Mouse (Mus musculus): ENCODE results near the gene Pex11a. TPM values are rescaled to one million over a fixed set of nuclear protein-coding genes. Genes with fewer than 3 reads are reported as not detected.

Gene Pex11a
- polyA plus RNA-seq, 1 experiment from 2014 or later = 12.7 TPM

GRCm38 (mm10) chr7:79729169-79729568, 13.8 kb downstream of the Pex11a start:
- H3K36me3 ChIP-seq (ENCODE audit: control insufficient read depth, insufficient read depth, low read length) = no peaks in the 10 kb centered on the region
- H3K27me3 ChIP-seq (ENCODE audit: control insufficient read depth, insufficient read depth, low read depth, low read length) = peaks cover 4% of the 10 kb centered on the region; the same call in 1 of the 2 replicates
- H3K4me3 ChIP-seq (ENCODE audit: low read depth, low read length) = no peak overlapping the region
- WGBS = 7% methylated on average over 8 of the region's 8 CpGs
- H3K27ac ChIP-seq (ENCODE audit: low read length) = no peak overlapping the region
- ATAC-seq = no peak
- no peak overlapping the region for H3K4me2 ChIP-seq (ENCODE audit: low read length)
- no peaks in the 10 kb centered on the region for H3K9me3 ChIP-seq (replicated peaks; ENCODE audit: control insufficient read depth, low read length, poor library complexity, severe bottlenecking)
- H3K9ac ChIP-seq (ENCODE audit: low read depth, low read length) = no peak overlapping the region
- H3K4me1 ChIP-seq (ENCODE audit: control insufficient read depth, insufficient read depth, low read length) = no peaks in the 10 kb centered on the region

- no peak overlapping the region for H3K4me3 ChIP-seq (ENCODE audit: low read depth, low read length)
- no peaks in the 10 kb centered on the region for H3K4me1 ChIP-seq (ENCODE audit: control insufficient read depth, insufficient read depth, low read length)
- H3K4me2 ChIP-seq (ENCODE audit: low read length) = no peak overlapping the region
- no peaks in the 10 kb centered on the region for H3K36me3 ChIP-seq (ENCODE audit: control insufficient read depth, insufficient read depth, low read length)
- ATAC-seq = no peak; the same call in 1 of the 2 replicates
- H3K9me3 ChIP-seq (replicated peaks; ENCODE audit: control insufficient read depth, low read length, poor library complexity, severe bottlenecking) = no peaks in the 10 kb centered on the region
- peaks cover 6% of the 10 kb centered on the region for H3K27me3 ChIP-seq (ENCODE audit: control insufficient read depth, insufficient read depth, low read depth, low read length)
- no peak overlapping the region for H3K9ac ChIP-seq (ENCODE audit: low read depth, low read length)
- WGBS = 29% methylated on average over 6 of the region's 6 CpGs
- no peak overlapping the region for H3K27ac ChIP-seq (ENCODE audit: low read length)
Observed at GRCm38 (mm10) chr7:79728219-79728618, 14.7 kb downstream of the Pex11a start.

- Histone ChIP-seq H3K27me3 (ENCODE audit: control insufficient read depth, insufficient read depth, low read depth, low read length) (peaks cover 17% of the 10 kb centered on the region), H3K9ac (ENCODE audit: low read depth, low read length) (no peak overlapping the region), H3K4me3 (ENCODE audit: low read depth, low read length) (no peak overlapping the region), H3K9me3 (replicated peaks; ENCODE audit: control insufficient read depth, low read length, poor library complexity, severe bottlenecking) (no peaks in the 10 kb centered on the region), H3K27ac (ENCODE audit: low read length) (no peak overlapping the region), H3K4me1 (ENCODE audit: control insufficient read depth, insufficient read depth, low read length) (no peaks in the 10 kb centered on the region), H3K36me3 (ENCODE audit: control insufficient read depth, insufficient read depth, low read length) (no peaks in the 10 kb centered on the region), H3K4me2 (ENCODE audit: low read length) (no peak overlapping the region)
- WGBS = 12% methylated on average over 2 of the region's 2 CpGs
- no peak for ATAC-seq
Observed at GRCm38 (mm10) chr7:79727091-79727490, 15.8 kb downstream of the Pex11a start.

- H3K4me2 ChIP-seq (ENCODE audit: low read length) = peak overlapping the region; percentile 93
- peak; percentile 85 for ATAC-seq
- H3K27ac ChIP-seq (ENCODE audit: low read length) = peak overlapping the region; percentile 58; the same call in 1 of the 2 replicates
- H3K36me3 ChIP-seq (ENCODE audit: control insufficient read depth, insufficient read depth, low read length) = no peaks in the 10 kb centered on the region
- no peaks in the 10 kb centered on the region for H3K4me1 ChIP-seq (ENCODE audit: control insufficient read depth, insufficient read depth, low read length)
- H3K4me3 ChIP-seq (ENCODE audit: low read depth, low read length) = peak overlapping the region; percentile 72
- peaks cover 19% of the 10 kb centered on the region for H3K27me3 ChIP-seq (ENCODE audit: control insufficient read depth, insufficient read depth, low read depth, low read length)
- WGBS = 1% methylated on average over 44 of the region's 48 CpGs
- H3K9ac ChIP-seq (ENCODE audit: low read depth, low read length) = peak overlapping the region; percentile 91
- no peaks in the 10 kb centered on the region for H3K9me3 ChIP-seq (replicated peaks; ENCODE audit: control insufficient read depth, low read length, poor library complexity, severe bottlenecking)
Observed at GRCm38 (mm10) chr7:79721386-79721977, 21.4 kb downstream of the Pex11a start.

GRCm38 (mm10) chr7:79715187-79715981, 27.5 kb downstream of the Pex11a start, which contains the start of gene Kif7:
Gene Kif7, minus strand, starts transcription at chr7:79715720.
- under 1% methylated on average over 45 of the region's 55 CpGs for WGBS
- no peaks in the 10 kb centered on the region for H3K9me3 ChIP-seq (replicated peaks; ENCODE audit: control insufficient read depth, low read length, poor library complexity, severe bottlenecking)
- H3K4me3 ChIP-seq (ENCODE audit: low read depth, low read length) = peak within 1 kb of the TSS; percentile 62
- peak; percentile 74 for ATAC-seq
- no peaks in the 10 kb centered on the region for H3K36me3 ChIP-seq (ENCODE audit: control insufficient read depth, insufficient read depth, low read length)
- peaks cover 9% of the 10 kb centered on the region; the same call in 1 of the 2 replicates for H3K4me1 ChIP-seq (ENCODE audit: control insufficient read depth, insufficient read depth, low read length)
- H3K27me3 ChIP-seq (ENCODE audit: control insufficient read depth, insufficient read depth, low read depth, low read length) = no peaks in the 10 kb centered on the region
- H3K9ac ChIP-seq (ENCODE audit: low read depth, low read length) = peak within 1 kb of the TSS; percentile 67
- H3K27ac ChIP-seq (ENCODE audit: low read length) = no peak within 1 kb of the TSS
- peak within 1 kb of the TSS; percentile 94 for H3K4me2 ChIP-seq (ENCODE audit: low read length)

- no peak overlapping the region for H3K27ac ChIP-seq (ENCODE audit: low read length)
Observed at GRCm38 (mm10) chr7:79710831-79711230, 32.1 kb downstream of the Pex11a start.

GRCm38 (mm10) chr7:79710130-79710607, 32.8 kb downstream of the Pex11a start:
- H3K9me3 ChIP-seq (replicated peaks; ENCODE audit: control insufficient read depth, low read length, poor library complexity, severe bottlenecking) = no peaks in the 10 kb centered on the region
- under 1% methylated on average over 38 of the region's 55 CpGs for WGBS
- peak; percentile 92 for ATAC-seq

More at GRCm38 (mm10) chr7:79710831-79711230, 32.1 kb downstream of the Pex11a start:
- Histone ChIP-seq H3K4me1 (ENCODE audit: control insufficient read depth, insufficient read depth, low read length) (peaks cover 13% of the 10 kb centered on the region), H3K27me3 (ENCODE audit: control insufficient read depth, insufficient read depth, low read depth, low read length) (no peaks in the 10 kb centered on the region), H3K36me3 (ENCODE audit: control insufficient read depth, insufficient read depth, low read length) (no peaks in the 10 kb centered on the region), H3K9ac (ENCODE audit: low read depth, low read length) (peak overlapping the region; percentile 64), H3K4me2 (ENCODE audit: low read length) (peak overlapping the region; percentile 73), H3K4me3 (ENCODE audit: low read depth, low read length) (peak overlapping the region; percentile 47), H3K9me3 (replicated peaks; ENCODE audit: control insufficient read depth, low read length, poor library complexity, severe bottlenecking) (no peaks in the 10 kb centered on the region)
- ATAC-seq = no peak
- 25% methylated on average over 17 of the region's 17 CpGs for WGBS

GRCm38 (mm10) chr7:79705210-79705609, 37.7 kb downstream of the Pex11a start:
- Histone ChIP-seq H3K27ac (ENCODE audit: low read length) (no peak overlapping the region), H3K4me2 (ENCODE audit: low read length) (no peak overlapping the region)

More at GRCm38 (mm10) chr7:79710130-79710607, 32.8 kb downstream of the Pex11a start:
- no peaks in the 10 kb centered on the region for H3K27me3 ChIP-seq (ENCODE audit: control insufficient read depth, insufficient read depth, low read depth, low read length)
- peak overlapping the region; percentile 47 for H3K4me3 ChIP-seq (ENCODE audit: low read depth, low read length)
- H3K36me3 ChIP-seq (ENCODE audit: control insufficient read depth, insufficient read depth, low read length) = no peaks in the 10 kb centered on the region
- peak overlapping the region; percentile 73 for H3K4me2 ChIP-seq (ENCODE audit: low read length)
- H3K4me1 ChIP-seq (ENCODE audit: control insufficient read depth, insufficient read depth, low read length) = peaks cover 12% of the 10 kb centered on the region
- H3K9ac ChIP-seq (ENCODE audit: low read depth, low read length) = peak overlapping the region; percentile 64
- H3K27ac ChIP-seq (ENCODE audit: low read length) = 0 out of 2 replicates have a peak overlapping the region, but pooled peaks have one; percentile 28

GRCm38 (mm10) chr7:79702755-79703154, 40.2 kb downstream of the Pex11a start:
- WGBS = 85% methylated on average over 16 of the region's 16 CpGs
- Histone ChIP-seq H3K36me3 (ENCODE audit: control insufficient read depth, insufficient read depth, low read length) (no peaks in the 10 kb centered on the region), H3K9ac (ENCODE audit: low read depth, low read length) (no peak overlapping the region), H3K4me1 (ENCODE audit: control insufficient read depth, insufficient read depth, low read length) (no peaks in the 10 kb centered on the region), H3K27me3 (ENCODE audit: control insufficient read depth, insufficient read depth, low read depth, low read length) (no peaks in the 10 kb centered on the region), H3K4me2 (ENCODE audit: low read length) (no peak overlapping the region), H3K4me3 (ENCODE audit: low read depth, low read length) (no peak overlapping the region), H3K27ac (ENCODE audit: low read length) (no peak overlapping the region), H3K9me3 (replicated peaks; ENCODE audit: control insufficient read depth, low read length, poor library complexity, severe bottlenecking) (no peaks in the 10 kb centered on the region)
- no peak for ATAC-seq

More at GRCm38 (mm10) chr7:79705210-79705609, 37.7 kb downstream of the Pex11a start:
- no peaks in the 10 kb centered on the region for H3K36me3 ChIP-seq (ENCODE audit: control insufficient read depth, insufficient read depth, low read length)
- 89% methylated on average over 5 of the region's 5 CpGs for WGBS
- H3K4me3 ChIP-seq (ENCODE audit: low read depth, low read length) = no peak overlapping the region
- no peaks in the 10 kb centered on the region for H3K9me3 ChIP-seq (replicated peaks; ENCODE audit: control insufficient read depth, low read length, poor library complexity, severe bottlenecking)
- ATAC-seq = no peak
- H3K4me1 ChIP-seq (ENCODE audit: control insufficient read depth, insufficient read depth, low read length) = peaks cover 3% of the 10 kb centered on the region; the same call in 1 of the 2 replicates
- no peak overlapping the region for H3K9ac ChIP-seq (ENCODE audit: low read depth, low read length)
- no peaks in the 10 kb centered on the region for H3K27me3 ChIP-seq (ENCODE audit: control insufficient read depth, insufficient read depth, low read depth, low read length)
